Mouse (Mus musculus): ENCODE measurements around the gene Prrt4.

DNA sequence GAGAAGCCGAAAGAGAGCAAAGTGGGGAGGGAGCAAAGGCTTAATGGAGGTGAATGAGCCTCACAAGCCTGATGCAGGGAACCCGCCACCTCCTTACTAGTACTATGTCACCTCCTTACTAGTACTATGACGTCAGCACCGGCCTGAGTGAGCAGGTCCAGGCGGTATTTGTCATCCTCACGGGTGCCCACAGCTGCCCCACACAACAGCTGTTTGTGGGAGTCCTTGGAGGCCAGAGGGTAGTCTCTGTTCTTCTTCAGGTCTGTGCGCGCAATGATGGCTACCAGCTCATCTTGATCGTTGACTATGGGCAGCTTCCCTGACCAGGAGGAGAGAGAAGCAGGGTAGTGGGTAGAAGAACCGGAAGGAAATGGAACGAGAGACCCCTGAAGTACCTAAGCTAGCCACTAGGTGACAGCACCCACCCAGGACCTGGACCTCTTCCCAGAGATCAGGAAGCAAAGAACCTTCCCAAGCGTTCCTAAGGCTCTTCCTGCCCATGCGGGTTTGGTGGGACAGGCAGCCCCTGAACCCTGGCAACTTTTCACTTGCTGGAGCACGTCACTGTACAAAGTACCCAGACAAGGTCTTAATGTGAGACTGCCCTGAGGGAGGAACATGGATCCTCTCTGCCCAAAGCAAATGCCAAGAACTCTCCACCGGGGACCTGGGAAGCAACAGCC, 25.7 kb upstream of the Prrt4 start:
- peak; percentile 92 for TF ChIP-seq CTCF (IDR thresholded peaks at IDR 0.05; ENCODE audit: low read depth)
- no peak for TF ChIP-seq EP300 (IDR thresholded peaks at IDR 0.05; ENCODE audit: low read depth)

All from liver, postnatal 0 days (tissue).